Mouse (Mus musculus): ENCODE data around the gene Gm1113. TPM values are rescaled to one million over a fixed set of nuclear protein-coding genes. Genes with fewer than 3 reads are reported as not detected.

Gm1113 gene
- polyA plus RNA-seq, 1 experiment from 2014 or later: not detected

DNA sequence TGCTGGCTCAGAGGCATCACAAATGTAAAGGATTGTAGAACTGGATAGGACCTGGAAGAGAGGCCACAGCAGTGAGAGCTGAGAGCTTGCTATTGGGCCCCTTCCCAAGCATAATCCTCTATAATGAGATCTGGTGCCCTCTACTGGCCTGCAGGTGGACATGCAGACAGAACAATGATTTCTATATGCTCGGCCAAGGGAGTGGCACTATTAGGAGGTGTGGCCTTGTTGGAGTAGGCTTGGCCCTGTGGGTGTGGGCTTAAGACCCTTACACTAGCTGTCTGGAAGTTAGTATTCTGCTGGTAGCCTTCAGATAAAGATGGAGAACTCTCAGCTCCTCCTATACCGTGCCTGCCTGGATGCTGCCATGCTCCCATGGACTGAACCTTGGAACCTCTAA, 17.0 kb upstream of the Gm1113 start:
- ATAC-seq (ENCODE audit: low read depth): peak; percentile 80; the same call in 1 of the 2 replicates
- WGBS: 4% methylated on average over 2 of the region's 2 CpGs
- no peaks in the 10 kb centered on the region for H3K9me3 ChIP-seq (ENCODE audit: control insufficient read depth, low read length)
- no peak overlapping the region for H3K9ac ChIP-seq (ENCODE audit: low read length)
- no peak overlapping the region for H3K27ac ChIP-seq (ENCODE audit: low read length)
- H3K36me3 ChIP-seq (ENCODE audit: control insufficient read depth, insufficient read depth, low read length): no peaks in the 10 kb centered on the region
- H3K4me3 ChIP-seq (ENCODE audit: low read length): no peak overlapping the region
- no peaks in the 10 kb centered on the region for H3K27me3 ChIP-seq (ENCODE audit: control insufficient read depth, insufficient read depth, low read depth, low read length)
- no peak overlapping the region for H3K4me2 ChIP-seq (ENCODE audit: low read depth, low read length)
- no peaks in the 10 kb centered on the region for H3K4me1 ChIP-seq (replicated peaks; ENCODE audit: control insufficient read depth, insufficient read depth, low read length)

DNA sequence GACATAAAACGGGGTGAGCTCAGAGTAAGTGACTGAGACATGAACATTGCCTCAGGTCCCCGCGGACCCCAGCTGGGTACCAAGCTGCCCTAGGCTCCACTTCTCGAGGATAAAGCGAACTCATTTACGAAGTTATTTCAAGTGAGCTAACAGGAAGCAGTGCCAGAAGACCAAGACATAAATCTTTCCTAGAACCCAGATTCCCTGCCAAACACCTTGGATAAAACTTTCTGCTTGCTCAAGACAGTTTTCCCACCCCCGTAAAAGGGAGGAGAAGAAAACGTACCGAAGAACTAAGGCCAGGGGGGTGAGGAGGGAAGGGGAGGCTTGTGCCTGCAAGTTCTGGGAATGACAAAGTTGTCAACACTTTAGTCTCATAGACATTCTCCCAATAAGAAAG, 15.2 kb upstream of the Gm1113 start:
- Histone ChIP-seq H3K9me3 (ENCODE audit: control insufficient read depth, low read length) (no peaks in the 10 kb centered on the region), H3K9ac (ENCODE audit: low read length) (no peak overlapping the region), H3K4me3 (ENCODE audit: low read length) (no peak overlapping the region), H3K27ac (ENCODE audit: low read length) (no peak overlapping the region), H3K36me3 (ENCODE audit: control insufficient read depth, insufficient read depth, low read length) (no peaks in the 10 kb centered on the region), H3K4me1 (replicated peaks; ENCODE audit: control insufficient read depth, insufficient read depth, low read length) (no peaks in the 10 kb centered on the region), H3K27me3 (ENCODE audit: control insufficient read depth, insufficient read depth, low read depth, low read length) (no peaks in the 10 kb centered on the region), H3K4me2 (ENCODE audit: low read depth, low read length) (no peak overlapping the region)
- ATAC-seq (ENCODE audit: low read depth): no peak
- 51% methylated on average over 9 of the region's 9 CpGs for WGBS

DNA sequence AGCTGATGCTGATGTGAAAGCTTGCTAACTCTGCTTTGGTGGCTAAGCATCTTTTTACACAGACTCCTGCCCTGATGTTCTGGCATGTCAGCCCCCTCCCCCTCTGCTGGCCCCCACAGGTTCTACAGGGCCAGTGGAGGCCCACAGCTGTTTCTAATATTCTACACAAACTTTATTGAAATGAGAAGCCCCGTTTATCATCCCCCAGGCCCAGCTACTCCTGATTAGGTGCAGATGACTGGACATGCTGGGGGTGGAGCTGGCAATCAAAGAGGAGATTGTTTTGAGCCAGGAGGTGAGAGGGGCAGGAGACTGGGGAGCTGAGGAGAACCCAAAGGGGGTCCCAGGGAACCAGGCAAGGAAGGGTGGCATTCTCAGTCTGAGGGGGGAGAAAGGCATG, 11.7 kb upstream of the Gm1113 start:
- no peak for ATAC-seq (ENCODE audit: low read depth)
- Histone ChIP-seq H3K9ac (ENCODE audit: low read length) (no peak overlapping the region), H3K4me1 (replicated peaks; ENCODE audit: control insufficient read depth, insufficient read depth, low read length) (no peaks in the 10 kb centered on the region), H3K27me3 (ENCODE audit: control insufficient read depth, insufficient read depth, low read depth, low read length) (no peaks in the 10 kb centered on the region), H3K9me3 (ENCODE audit: control insufficient read depth, low read length) (no peaks in the 10 kb centered on the region), H3K36me3 (ENCODE audit: control insufficient read depth, insufficient read depth, low read length) (no peaks in the 10 kb centered on the region), H3K4me2 (ENCODE audit: low read depth, low read length) (no peak overlapping the region), H3K4me3 (ENCODE audit: low read length) (no peak overlapping the region), H3K27ac (ENCODE audit: low read length) (no peak overlapping the region)
- WGBS: 8% methylated on average over 1 of the region's 1 CpGs

DNA sequence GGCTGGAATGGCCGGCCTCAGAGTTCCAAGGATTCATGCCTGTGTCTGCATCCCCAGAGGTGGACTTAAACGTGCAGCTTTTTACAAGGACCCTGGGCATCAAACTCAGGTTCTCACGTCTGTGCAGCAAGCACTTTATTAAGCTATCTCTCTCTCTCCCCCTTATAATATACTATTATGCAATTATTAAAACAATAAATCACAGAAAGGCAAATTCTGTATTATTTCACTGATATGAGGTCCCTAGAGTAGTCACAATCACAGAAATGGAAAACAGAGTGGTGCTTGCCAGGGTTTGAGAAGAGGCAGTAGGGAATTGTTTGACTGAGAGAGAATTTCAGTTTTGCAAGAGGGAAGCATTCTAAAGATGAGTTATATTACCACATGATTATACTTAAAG, 11.1 kb upstream of the Gm1113 start:
- ATAC-seq (ENCODE audit: low read depth): no peak
- Histone ChIP-seq H3K9me3 (ENCODE audit: control insufficient read depth, low read length) (no peaks in the 10 kb centered on the region), H3K4me3 (ENCODE audit: low read length) (no peak overlapping the region), H3K9ac (ENCODE audit: low read length) (no peak overlapping the region), H3K4me2 (ENCODE audit: low read depth, low read length) (no peak overlapping the region), H3K4me1 (replicated peaks; ENCODE audit: control insufficient read depth, insufficient read depth, low read length) (peaks cover under 1% of the 10 kb centered on the region; the same call in 1 of the 2 replicates), H3K27me3 (ENCODE audit: control insufficient read depth, insufficient read depth, low read depth, low read length) (no peaks in the 10 kb centered on the region), H3K27ac (ENCODE audit: low read length) (no peak overlapping the region), H3K36me3 (ENCODE audit: control insufficient read depth, insufficient read depth, low read length) (no peaks in the 10 kb centered on the region)
- 47% methylated on average over 3 of the region's 3 CpGs for WGBS

DNA sequence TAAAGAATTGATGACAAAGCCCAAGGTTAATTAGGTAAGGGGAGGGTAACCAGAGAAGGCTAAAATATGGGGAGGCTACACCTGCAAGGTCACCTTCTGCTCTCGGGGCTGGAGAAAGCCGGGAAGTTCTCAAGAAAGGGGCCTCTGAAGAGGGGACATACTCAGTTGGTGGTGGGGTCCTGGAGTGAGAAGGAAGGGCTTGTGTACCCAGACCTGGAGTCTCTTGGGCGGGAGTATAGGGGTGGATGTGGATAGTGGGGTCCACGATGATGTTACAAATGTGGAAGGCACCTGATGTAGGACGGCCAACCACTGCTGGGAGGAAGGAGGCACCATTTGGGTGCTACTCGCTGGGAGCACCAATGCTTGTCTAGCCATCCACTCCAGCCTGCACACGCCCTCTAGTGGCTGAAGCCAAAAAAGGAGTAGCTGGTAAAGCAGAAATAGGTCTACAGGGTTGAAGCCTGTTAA, 5.9 kb upstream of the Gm1113 start:
- 19% methylated on average over 7 of the region's 7 CpGs for WGBS
- no peaks in the 10 kb centered on the region for H3K27me3 ChIP-seq (ENCODE audit: control insufficient read depth, insufficient read depth, low read depth, low read length)
- no peak overlapping the region for H3K9ac ChIP-seq (ENCODE audit: low read length)
- ATAC-seq (ENCODE audit: low read depth): peak; percentile 78
- no peaks in the 10 kb centered on the region for H3K9me3 ChIP-seq (ENCODE audit: control insufficient read depth, low read length)
- peaks cover 15% of the 10 kb centered on the region for H3K4me1 ChIP-seq (replicated peaks; ENCODE audit: control insufficient read depth, insufficient read depth, low read length)
- no peaks in the 10 kb centered on the region for H3K36me3 ChIP-seq (ENCODE audit: control insufficient read depth, insufficient read depth, low read length)
- H3K4me3 ChIP-seq (ENCODE audit: low read length): no peak overlapping the region
- peak overlapping the region; percentile 21; the same call in 1 of the 2 replicates for H3K27ac ChIP-seq (ENCODE audit: low read length)
- no peak overlapping the region for H3K4me2 ChIP-seq (ENCODE audit: low read depth, low read length)

DNA sequence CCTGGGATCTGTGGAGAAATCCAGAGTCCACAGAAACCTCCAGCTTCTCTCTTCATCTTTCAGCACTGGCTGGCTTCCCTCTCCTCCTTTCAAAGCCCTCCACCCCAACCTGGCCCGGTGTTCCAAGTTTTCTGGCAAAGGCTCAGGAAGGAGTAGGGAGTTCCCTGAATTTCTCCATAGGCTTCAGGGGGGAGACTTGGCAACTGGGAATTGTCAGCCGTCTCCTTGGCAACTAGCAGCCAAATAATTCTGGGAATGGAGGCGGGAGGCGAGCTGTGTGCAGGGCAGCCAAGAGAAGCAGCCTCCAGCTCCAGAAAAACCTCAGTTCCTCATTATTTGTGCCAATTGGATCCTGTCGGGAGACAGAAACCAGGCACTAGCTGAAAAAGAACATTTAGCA, 5.5 kb upstream of the Gm1113 start:
- Histone ChIP-seq H3K4me2 (ENCODE audit: low read depth, low read length) (no peak overlapping the region), H3K4me1 (replicated peaks; ENCODE audit: control insufficient read depth, insufficient read depth, low read length) (peaks cover 15% of the 10 kb centered on the region), H3K9me3 (ENCODE audit: control insufficient read depth, low read length) (no peaks in the 10 kb centered on the region), H3K36me3 (ENCODE audit: control insufficient read depth, insufficient read depth, low read length) (no peaks in the 10 kb centered on the region), H3K27ac (ENCODE audit: low read length) (peak overlapping the region; percentile 35), H3K4me3 (ENCODE audit: low read length) (no peak overlapping the region), H3K27me3 (ENCODE audit: control insufficient read depth, insufficient read depth, low read depth, low read length) (no peaks in the 10 kb centered on the region), H3K9ac (ENCODE audit: low read length) (no peak overlapping the region)
- WGBS: 25% methylated on average over 5 of the region's 5 CpGs
- peak; percentile 90 for ATAC-seq (ENCODE audit: low read depth)

DNA sequence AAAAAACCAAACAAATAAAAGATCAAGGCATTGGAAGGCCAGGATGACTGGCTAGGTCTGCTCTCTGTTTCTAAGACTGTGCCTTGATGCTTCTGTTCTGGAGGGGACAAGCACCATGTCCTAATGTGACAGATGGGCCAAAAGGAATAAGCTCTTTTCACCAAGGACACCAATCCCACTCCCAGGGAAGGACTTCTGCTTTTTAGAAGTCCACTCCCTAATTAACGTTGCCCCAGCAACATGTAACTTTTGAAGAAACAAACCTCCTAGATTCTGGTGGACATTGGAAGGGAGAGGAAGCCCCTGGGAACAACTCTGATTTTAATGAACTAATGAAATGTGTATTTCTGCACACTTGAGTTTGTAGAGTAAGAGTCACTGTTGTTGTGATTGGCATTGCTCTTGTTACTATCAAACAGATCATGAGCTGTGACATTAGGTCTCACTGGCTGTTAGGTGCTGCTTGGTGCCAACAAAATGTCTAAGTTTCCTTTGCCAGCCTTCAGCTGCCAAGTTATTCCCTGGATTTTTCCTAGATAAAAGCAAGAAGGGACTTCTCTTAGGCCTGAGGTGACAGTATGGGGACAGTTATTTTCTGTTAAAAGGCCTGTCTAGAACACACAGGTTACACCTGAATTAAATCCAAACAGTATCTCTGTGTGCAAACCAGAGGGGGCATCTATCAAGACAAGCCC, 4.9 kb upstream of the Gm1113 start:
- Histone ChIP-seq H3K9ac (ENCODE audit: low read length) (no peak overlapping the region), H3K4me3 (ENCODE audit: low read length) (no peak overlapping the region), H3K36me3 (ENCODE audit: control insufficient read depth, insufficient read depth, low read length) (no peaks in the 10 kb centered on the region), H3K27ac (ENCODE audit: low read length) (peak overlapping the region; percentile 35), H3K9me3 (ENCODE audit: control insufficient read depth, low read length) (no peaks in the 10 kb centered on the region), H3K27me3 (ENCODE audit: control insufficient read depth, insufficient read depth, low read depth, low read length) (no peaks in the 10 kb centered on the region), H3K4me1 (replicated peaks; ENCODE audit: control insufficient read depth, insufficient read depth, low read length) (peaks cover 15% of the 10 kb centered on the region), H3K4me2 (ENCODE audit: low read depth, low read length) (no peak overlapping the region)
- 68% methylated on average over 1 of the region's 1 CpGs for WGBS
- peak; percentile 36 for ATAC-seq (ENCODE audit: low read depth)

DNA sequence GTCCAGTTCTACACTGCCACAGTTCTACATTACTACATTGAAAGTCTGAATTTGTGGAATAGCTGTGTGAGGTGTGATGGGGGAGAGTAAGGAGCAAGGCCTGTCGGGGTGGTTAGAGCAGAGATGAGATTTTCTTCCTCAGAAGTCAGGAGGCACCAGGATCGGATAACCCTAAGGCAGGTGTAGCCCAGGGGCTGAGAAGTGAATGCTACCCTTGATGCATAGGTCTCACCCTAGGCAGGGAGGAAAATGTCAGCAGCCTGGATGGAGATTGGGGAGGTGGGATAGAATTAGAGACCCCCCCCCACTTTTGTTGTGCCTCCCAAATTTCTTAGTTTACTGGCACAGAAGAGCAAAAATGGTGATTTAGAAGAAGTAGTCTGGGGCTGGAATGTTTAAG, 4.2 kb upstream of the Gm1113 start:
- no peak overlapping the region for H3K4me2 ChIP-seq (ENCODE audit: low read depth, low read length)
- H3K27me3 ChIP-seq (ENCODE audit: control insufficient read depth, insufficient read depth, low read depth, low read length): no peaks in the 10 kb centered on the region
- H3K4me3 ChIP-seq (ENCODE audit: low read length): no peak overlapping the region
- no peak for ATAC-seq (ENCODE audit: low read depth)
- H3K9me3 ChIP-seq (ENCODE audit: control insufficient read depth, low read length): no peaks in the 10 kb centered on the region
- H3K4me1 ChIP-seq (replicated peaks; ENCODE audit: control insufficient read depth, insufficient read depth, low read length): peaks cover 15% of the 10 kb centered on the region
- H3K9ac ChIP-seq (ENCODE audit: low read length): no peak overlapping the region
- H3K36me3 ChIP-seq (ENCODE audit: control insufficient read depth, insufficient read depth, low read length): no peaks in the 10 kb centered on the region
- WGBS: 70% methylated on average over 2 of the region's 2 CpGs
- H3K27ac ChIP-seq (ENCODE audit: low read length): no peak overlapping the region

DNA sequence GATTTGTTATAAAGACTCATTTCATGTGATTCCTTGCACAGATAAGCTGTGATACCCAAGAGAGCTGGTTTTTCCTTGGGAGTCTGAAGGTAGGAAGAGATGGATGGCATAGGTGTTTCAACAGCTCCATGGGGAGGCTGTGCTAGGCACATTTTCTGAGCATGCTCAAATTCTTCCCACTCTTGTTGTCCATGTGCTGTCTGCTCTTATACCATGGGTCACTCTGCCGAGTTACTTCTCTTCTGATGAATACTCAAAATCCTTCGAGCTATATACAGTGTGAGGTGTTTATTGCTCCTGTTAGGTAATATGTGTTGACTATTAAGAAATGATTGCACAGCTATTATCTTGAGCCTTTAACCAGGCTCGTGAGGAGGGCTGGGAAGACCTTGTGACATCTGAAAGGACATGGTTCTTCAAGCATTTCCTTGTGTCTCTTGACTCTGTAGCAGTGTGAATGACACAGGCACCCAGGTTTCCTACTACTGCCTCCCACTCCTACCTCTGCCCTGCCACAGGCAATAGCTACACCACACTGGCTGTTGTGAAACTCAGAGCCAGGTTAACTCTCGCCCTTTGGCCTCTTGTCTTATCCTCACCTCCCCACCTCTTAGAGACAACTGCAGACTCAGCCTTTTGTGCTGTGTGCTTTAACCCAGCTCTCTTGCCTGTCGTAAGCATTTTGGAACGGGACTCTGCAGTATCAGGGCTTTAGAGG, 2.7 kb upstream of the Gm1113 start:
- H3K4me1 ChIP-seq (replicated peaks; ENCODE audit: control insufficient read depth, insufficient read depth, low read length): peaks cover 15% of the 10 kb centered on the region
- H3K27ac ChIP-seq (ENCODE audit: low read length): no peak overlapping the region
- 64% methylated on average over 6 of the region's 6 CpGs for WGBS
- no peak overlapping the region for H3K4me2 ChIP-seq (ENCODE audit: low read depth, low read length)
- ATAC-seq (ENCODE audit: low read depth): no peak
- H3K9ac ChIP-seq (ENCODE audit: low read length): no peak overlapping the region
- H3K36me3 ChIP-seq (ENCODE audit: control insufficient read depth, insufficient read depth, low read length): no peaks in the 10 kb centered on the region
- H3K27me3 ChIP-seq (ENCODE audit: control insufficient read depth, insufficient read depth, low read depth, low read length): no peaks in the 10 kb centered on the region
- H3K9me3 ChIP-seq (ENCODE audit: control insufficient read depth, low read length): no peaks in the 10 kb centered on the region
- H3K4me3 ChIP-seq (ENCODE audit: low read length): no peak overlapping the region

Measured in lung, embryonic 16.5 days (tissue).